Mouse (Mus musculus) thymus, postnatal 14 days (tissue): ENCODE measurements around the gene Tmem251.

ENCODE experiments used
- DNase-seq: peaks from one replicate; pipeline ENCODE4 v3.0.0; 2021

The Tmem251 gene

GRCm38 (mm10) chr12:102710851-102711375, 32.6 kb upstream of the Tmem251 start:
- DNase-seq = no peak

- DNase-seq = no peak
These were observed 30.3 kb upstream of the Tmem251 start for GRCm38 (mm10) chr12:102713153-102713865.

- DNase-seq = no peak
These were observed 29.4 kb upstream of the Tmem251 start for GRCm38 (mm10) chr12:102714116-102714515.

- DNase-seq = no peak
These were observed 28.7 kb upstream of the Tmem251 start for GRCm38 (mm10) chr12:102714654-102715395.

GRCm38 (mm10) chr12:102719552-102720315, 23.8 kb upstream of the Tmem251 start:
- DNase-seq = peak; percentile 58

- DNase-seq = peak; percentile 81
These were observed 21.1 kb upstream of the Tmem251 start for GRCm38 (mm10) chr12:102722451-102722850.

GRCm38 (mm10) chr12:102722966-102723365, 20.6 kb upstream of the Tmem251 start:
- DNase-seq = no peak

GRCm38 (mm10) chr12:102723861-102724260, 19.7 kb upstream of the Tmem251 start:
- no peak for DNase-seq

- DNase-seq = no peak
These were observed 18.4 kb upstream of the Tmem251 start for GRCm38 (mm10) chr12:102725146-102725545.

GRCm38 (mm10) chr12:102725761-102726175, 17.8 kb upstream of the Tmem251 start:
- no peak for DNase-seq

GRCm38 (mm10) chr12:102729855-102730797, 13.4 kb upstream of the Tmem251 start:
- DNase-seq = peak; percentile 76

- no peak for DNase-seq
These were observed 12.6 kb upstream of the Tmem251 start for GRCm38 (mm10) chr12:102730798-102731619.

- peak; percentile 74 for DNase-seq
These were observed 10.2 kb upstream of the Tmem251 start for GRCm38 (mm10) chr12:102733381-102733780.

GRCm38 (mm10) chr12:102739096-102739495, 4.5 kb upstream of the Tmem251 start:
- DNase-seq = no peak

GRCm38 (mm10) chr12:102740285-102740684, 3.3 kb upstream of the Tmem251 start:
- peak; percentile 65 for DNase-seq

- DNase-seq = no peak
These were observed 1.5 kb upstream of the Tmem251 start for GRCm38 (mm10) chr12:102742056-102742455.

- DNase-seq = no peak
These were observed 450 bp upstream of the Tmem251 start for GRCm38 (mm10) chr12:102743036-102743588.

- DNase-seq = peak; percentile 28
These were observed 1.3 kb downstream of the Tmem251 start for GRCm38 (mm10) chr12:102744839-102745238.

GRCm38 (mm10) chr12:102748256-102748655, 4.7 kb downstream of the Tmem251 start:
- no peak for DNase-seq

- peak; percentile 62 for DNase-seq
These were observed 12.7 kb downstream of the Tmem251 start for GRCm38 (mm10) chr12:102756304-102756703.
